Mouse (Mus musculus): ENCODE results near the gene Ints6l. TPM values are rescaled to one million over a fixed set of nuclear protein-coding genes. Genes with fewer than 3 reads are reported as not detected.

Ints6l gene
- total and polyA plus RNA-seq, 3 experiments: 9.8 to 124 (median 56.1) TPM

- no peak for DNase-seq (ENCODE audit: low read depth, low spot score)
- H3K36me3 ChIP-seq (ENCODE audit: control insufficient read depth in 1 of 2, insufficient read depth in 2 of 2, low read length in 2 of 2): peaks cover 0 to 11% of the 10 kb centered on the region in 2 experiments; a peak in 3 of 4 replicates
- peaks cover 4 to 5% of the 10 kb centered on the region in 2 experiments; a peak in 3 of 4 replicates for H3K4me1 ChIP-seq (ENCODE audit: control insufficient read depth in 1 of 2, insufficient read depth in 2 of 2, low read length in 2 of 2)
- no peaks in the 10 kb centered on the region; the same call in 1 of the 2 replicates for H3K79me2 ChIP-seq (ENCODE audit: control insufficient read depth, insufficient read depth, low read length, poor library complexity)
- no peaks in the 10 kb centered on the region for H3K9me3 ChIP-seq (replicated peaks; ENCODE audit: insufficient read depth, low read length)
- TF ChIP-seq GABPA (IDR thresholded peaks at IDR 0.05; ENCODE audit: low read depth, low read length) (no peak), BHLHE40 (IDR thresholded peaks at IDR 0.05; ENCODE audit: borderline replicate concordance, low read depth, low read length) (no peak), ELF1 (IDR thresholded peaks at IDR 0.05; ENCODE audit: low read depth, low read length) (no peak), ETS1 (IDR thresholded peaks at IDR 0.05; ENCODE audit: low read depth, low read length) (no peak), EP300 (IDR thresholded peaks at IDR 0.05; ENCODE audit: low read depth in 1 of 2, low read length in 2 of 2) (no peak), SMC3 (IDR thresholded peaks at IDR 0.05; ENCODE audit: low read depth, low read length) (no peak), POLR2AphosphoS2 (IDR thresholded peaks at IDR 0.05; ENCODE audit: low read length) (no peak), TBP (IDR thresholded peaks at IDR 0.05; ENCODE audit: low read depth, low read length) (no peak), TAL1 (IDR thresholded peaks at IDR 0.05; ENCODE audit: low read length) (no peak), POLR2A (IDR thresholded peaks at IDR 0.05; ENCODE audit: control insufficient read depth in 1 of 2, insufficient read depth in 1 of 2, low read depth in 1 of 2, low read length in 2 of 2, poor library complexity in 1 of 2) (no peak)
- H3K27ac ChIP-seq (ENCODE audit: control insufficient read depth, low read depth, low read length): no peak overlapping the region
- H3K9ac ChIP-seq (ENCODE audit: control insufficient read depth, low read depth, low read length, poor library complexity, severe bottlenecking): no peak overlapping the region
- no peaks in the 10 kb centered on the region for H3K27me3 ChIP-seq (ENCODE audit: control insufficient read depth in 1 of 2, insufficient read depth in 2 of 2, low read length in 2 of 2)
- no peak overlapping the region for H3K4me3 ChIP-seq (ENCODE audit: control insufficient read depth in 1 of 2, insufficient read depth in 1 of 2, low read depth in 2 of 2, low read length in 2 of 2)
Measured at GRCm38 (mm10) chrX:56468422-56468821, 13.8 kb downstream of the Ints6l start.

- DNase-seq (ENCODE audit: low read depth, low spot score): peak; percentile 38
- Histone ChIP-seq H3K4me1 (ENCODE audit: control insufficient read depth in 1 of 2, insufficient read depth in 2 of 2, low read length in 2 of 2) (peaks cover 0 to 3% of the 10 kb centered on the region in 2 experiments; a peak in 1 of 4 replicates), H3K79me2 (ENCODE audit: control insufficient read depth, insufficient read depth, low read length, poor library complexity) (no peaks in the 10 kb centered on the region), H3K27me3 (ENCODE audit: control insufficient read depth in 1 of 2, insufficient read depth in 2 of 2, low read length in 2 of 2) (no peaks in the 10 kb centered on the region), H3K27ac (ENCODE audit: control insufficient read depth, low read depth, low read length) (no peak overlapping the region; the same call in 1 of the 2 replicates), H3K9ac (ENCODE audit: control insufficient read depth, low read depth, low read length, poor library complexity, severe bottlenecking) (no peak overlapping the region), H3K9me3 (replicated peaks; ENCODE audit: insufficient read depth, low read length) (no peaks in the 10 kb centered on the region), H3K4me3 (ENCODE audit: control insufficient read depth in 1 of 2, insufficient read depth in 1 of 2, low read depth in 2 of 2, low read length in 2 of 2) (no peak overlapping the region), H3K36me3 (ENCODE audit: control insufficient read depth in 1 of 2, insufficient read depth in 2 of 2, low read length in 2 of 2) (peaks cover 0 to 9% of the 10 kb centered on the region in 2 experiments; a peak in 2 of 4 replicates)
- TF ChIP-seq ZNF384 (IDR thresholded peaks at IDR 0.05; ENCODE audit: low read depth, low read length) (peak; percentile 86), HCFC1 (IDR thresholded peaks at IDR 0.05; ENCODE audit: low read depth, low read length) (no peak), GATA1 (IDR thresholded peaks at IDR 0.05; ENCODE audit: low read depth, low read length) (0 out of 2 replicates have a peak, but pooled peaks have one; percentile 12), ELF1 (IDR thresholded peaks at IDR 0.05; ENCODE audit: low read depth, low read length) (no peak)
Measured at GRCm38 (mm10) chrX:56474035-56474434, 19.4 kb downstream of the Ints6l start.

- TF ChIP-seq E2F4 (IDR thresholded peaks at IDR 0.05; ENCODE audit: borderline replicate concordance, low read depth, low read length) (no peak), GABPA (IDR thresholded peaks at IDR 0.05; ENCODE audit: low read depth, low read length) (no peak), MEF2A (IDR thresholded peaks at IDR 0.05; ENCODE audit: extremely low read depth, insufficient replicate concordance, low read depth, low read length, poor library complexity, severe bottlenecking) (no peak), ETS1 (IDR thresholded peaks at IDR 0.05; ENCODE audit: low read depth, low read length) (no peak), POLR2AphosphoS2 (IDR thresholded peaks at IDR 0.05; ENCODE audit: low read length) (no peak)
- Histone ChIP-seq H3K4me1 (ENCODE audit: control insufficient read depth in 1 of 2, insufficient read depth in 2 of 2, low read length in 2 of 2) (peaks cover 0 to 3% of the 10 kb centered on the region in 2 experiments; a peak in 1 of 4 replicates), H3K4me3 (ENCODE audit: control insufficient read depth in 1 of 2, insufficient read depth in 1 of 2, low read depth in 2 of 2, low read length in 2 of 2) (no peak overlapping the region), H3K27me3 (ENCODE audit: control insufficient read depth in 1 of 2, insufficient read depth in 2 of 2, low read length in 2 of 2) (no peaks in the 10 kb centered on the region), H3K9me3 (replicated peaks; ENCODE audit: insufficient read depth, low read length) (no peaks in the 10 kb centered on the region), H3K79me2 (ENCODE audit: control insufficient read depth, insufficient read depth, low read length, poor library complexity) (no peaks in the 10 kb centered on the region), H3K9ac (ENCODE audit: control insufficient read depth, low read depth, low read length, poor library complexity, severe bottlenecking) (no peak overlapping the region), H3K36me3 (ENCODE audit: control insufficient read depth in 1 of 2, insufficient read depth in 2 of 2, low read length in 2 of 2) (peaks cover 0 to 9% of the 10 kb centered on the region in 2 experiments; a peak in 3 of 4 replicates), H3K27ac (ENCODE audit: control insufficient read depth, low read depth, low read length) (no peak overlapping the region)
- DNase-seq (ENCODE audit: low read depth, low spot score): no peak
Measured at GRCm38 (mm10) chrX:56477553-56477952, 22.9 kb downstream of the Ints6l start.
